Mouse (Mus musculus) bone marrow macrophage, adult 2 months (primary cell): ENCODE data around the gene Map2k1. TPM values are rescaled to one million over a fixed set of nuclear protein-coding genes. Genes with fewer than 3 reads are reported as not detected.
"Not testable (repeated sequence)": the region's sequence is repeated elsewhere in the genome, so short reads cannot be mapped to it uniquely, and the experiment has no call there.

Experiments used
- H3K27ac ChIP-seq: 2 replicates; pipeline ENCODE4 v1.5.1; 2012; ENCODE audit warnings: low read depth, low read length; ENCODE audit not compliant: insufficient read depth
- H3K4me1 ChIP-seq: 2 replicates; pipeline ENCODE4 v1.6.1; 2012; ENCODE audit warnings: low read length; ENCODE audit not compliant: control insufficient read depth, insufficient read depth
- H3K4me3 ChIP-seq: 2 replicates; pipeline ENCODE4 v1.5.1; 2012; ENCODE audit warnings: mild to moderate bottlenecking, low read length, moderate library complexity; ENCODE audit not compliant: insufficient read depth
- CTCF ChIP-seq: IDR thresholded peaks from 2 replicates; pipeline ENCODE4 v1.5.1; 2012; ENCODE audit warnings: low read depth, mild to moderate bottlenecking, low read length, moderate library complexity
- POLR2A ChIP-seq: IDR thresholded peaks from 2 replicates; pipeline ENCODE4 v1.6.1; 2012; ENCODE audit warnings: mild to moderate bottlenecking, low read depth, low read length, borderline replicate concordance
- polyA plus RNA-seq: library from polyadenylated mRNA; stranded (reverse); fragments of >200 nt; gene quantifications from 2 replicates; pipeline ENCODE4 v1.2.4, GENCODE M21; 2012; ENCODE audit not compliant: missing spikeins, insufficient read depth, insufficient read length

Map2k1 gene
- polyA plus RNA-seq, 1 experiment: 79.9 TPM

DNA sequence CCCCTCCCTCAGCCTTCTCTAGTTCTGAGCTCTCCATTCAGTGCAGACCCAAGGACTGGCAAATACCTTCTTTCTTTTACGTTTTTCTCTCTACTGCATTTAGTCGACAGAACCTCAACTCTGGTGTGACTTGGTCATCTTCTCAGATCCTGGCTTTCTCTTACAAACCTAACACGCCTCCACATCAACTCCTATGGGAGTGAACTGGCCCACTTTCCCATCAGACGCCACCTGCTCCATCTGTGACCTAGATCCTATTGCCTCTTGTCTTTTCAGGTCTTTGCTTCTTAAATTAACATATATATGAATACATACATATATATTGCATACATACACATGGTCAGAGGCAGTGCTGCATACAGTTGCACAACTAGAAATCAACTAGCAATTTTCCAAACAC is 20.3 kb upstream of the Map2k1 start:
- TF ChIP-seq CTCF (no peak), POLR2A (no peak)
- Histone ChIP-seq H3K4me3 (no peak overlapping the region), H3K27ac (no peak overlapping the region), H3K4me1 (no peaks in the 10 kb centered on the region)

GRCm38 (mm10) chr9:64272611-64273010 is 19.2 kb upstream of the Map2k1 start:
- no peak for TF ChIP-seq POLR2A
- TF ChIP-seq CTCF: peak; percentile 34; the same call in 1 of the 2 replicates
- no peaks in the 10 kb centered on the region for H3K4me1 ChIP-seq
- no peak overlapping the region for H3K27ac ChIP-seq
- H3K4me3 ChIP-seq: no peak overlapping the region

DNA sequence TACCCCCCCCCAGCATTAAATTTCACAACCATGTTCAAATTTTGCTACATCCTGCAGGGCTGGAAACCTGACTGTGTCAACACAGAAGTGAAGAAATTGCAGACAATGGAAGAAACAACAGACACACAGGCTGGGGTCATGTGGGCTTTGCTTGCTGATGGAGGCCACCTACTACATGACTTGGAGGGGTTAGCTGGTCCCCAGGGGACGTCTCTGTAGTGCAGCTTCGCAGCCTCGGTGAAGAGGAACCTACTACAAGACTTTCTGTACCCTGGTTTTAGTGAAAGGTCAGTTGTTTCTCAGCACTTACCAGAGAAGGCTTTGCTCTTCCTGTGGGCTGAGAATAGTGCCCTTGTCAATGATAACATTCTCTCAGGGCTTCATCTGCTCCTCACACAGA is 17.8 kb upstream of the Map2k1 start:
- H3K4me1 ChIP-seq: no peaks in the 10 kb centered on the region
- TF ChIP-seq POLR2A (no peak), CTCF (no peak)
- no peak overlapping the region for H3K27ac ChIP-seq
- H3K4me3 ChIP-seq: no peak overlapping the region

DNA sequence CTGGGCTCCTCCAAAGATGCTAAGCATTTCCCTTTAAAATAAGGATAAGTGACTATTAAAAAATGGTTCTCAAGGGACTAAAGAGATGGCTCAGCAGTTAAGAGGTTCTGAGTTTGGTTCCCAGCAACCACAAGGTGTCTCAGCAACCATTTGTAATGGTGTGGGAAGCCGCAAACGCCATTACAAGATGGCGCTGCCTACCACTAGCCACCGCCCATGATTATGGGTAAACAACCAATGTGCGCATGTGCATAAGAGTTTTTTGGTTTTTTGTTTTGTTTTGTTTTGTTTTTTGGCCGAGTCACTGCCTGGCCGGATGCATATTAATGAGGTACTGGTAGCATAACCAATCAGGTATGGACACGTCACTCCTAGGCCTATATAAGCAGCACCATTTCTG is 15.4 kb upstream of the Map2k1 start:
- not testable (repeated sequence) for H3K27ac ChIP-seq, H3K4me3 ChIP-seq, H3K4me1 ChIP-seq

DNA sequence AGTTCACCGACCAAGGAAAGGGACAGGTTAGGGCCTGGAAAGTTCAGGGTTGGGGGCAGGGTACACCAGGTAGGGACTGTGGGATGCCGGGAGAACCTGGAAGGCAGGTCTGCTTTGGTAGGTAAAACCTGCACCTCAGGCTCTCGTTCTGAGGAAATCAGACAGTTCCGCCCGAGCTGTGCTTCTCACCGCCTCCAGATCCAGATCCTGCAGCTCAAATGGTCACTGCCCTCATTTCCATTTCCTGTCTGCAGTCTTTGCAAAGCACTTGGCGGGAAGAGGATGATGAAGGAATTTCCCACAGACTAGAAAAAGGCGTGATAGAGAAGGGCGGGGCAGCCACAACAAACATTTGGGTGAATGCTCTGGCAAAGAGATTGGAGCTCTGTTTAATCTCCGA is 14.8 kb upstream of the Map2k1 start:
- Histone ChIP-seq H3K4me3 (no peak overlapping the region), H3K4me1 (no peaks in the 10 kb centered on the region), H3K27ac (no peak overlapping the region)
- TF ChIP-seq CTCF (no peak), POLR2A (no peak)

DNA sequence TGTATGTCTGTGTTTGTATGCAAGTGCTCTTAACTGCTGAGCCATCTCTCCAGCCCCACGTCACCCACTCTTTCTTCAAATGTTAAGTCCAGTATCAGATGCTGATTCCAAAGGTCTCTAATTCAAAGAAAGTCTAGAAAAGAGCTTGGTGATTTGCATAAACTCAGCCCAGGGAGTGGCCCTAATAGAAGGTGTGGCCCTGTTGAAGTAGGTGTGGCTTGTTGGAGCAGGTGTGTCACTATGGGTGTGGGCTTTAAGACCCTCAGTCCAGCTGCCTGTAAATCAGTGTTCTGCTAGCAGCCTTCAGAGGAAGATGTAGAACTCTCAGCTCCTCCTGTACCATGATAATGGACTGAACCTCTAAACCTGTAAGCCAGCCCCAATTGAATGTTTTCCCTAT is 13.8 kb upstream of the Map2k1 start:
- H3K27ac ChIP-seq: no peak overlapping the region
- H3K4me1 ChIP-seq: no peaks in the 10 kb centered on the region
- no peak for TF ChIP-seq CTCF
- H3K4me3 ChIP-seq: no peak overlapping the region

DNA sequence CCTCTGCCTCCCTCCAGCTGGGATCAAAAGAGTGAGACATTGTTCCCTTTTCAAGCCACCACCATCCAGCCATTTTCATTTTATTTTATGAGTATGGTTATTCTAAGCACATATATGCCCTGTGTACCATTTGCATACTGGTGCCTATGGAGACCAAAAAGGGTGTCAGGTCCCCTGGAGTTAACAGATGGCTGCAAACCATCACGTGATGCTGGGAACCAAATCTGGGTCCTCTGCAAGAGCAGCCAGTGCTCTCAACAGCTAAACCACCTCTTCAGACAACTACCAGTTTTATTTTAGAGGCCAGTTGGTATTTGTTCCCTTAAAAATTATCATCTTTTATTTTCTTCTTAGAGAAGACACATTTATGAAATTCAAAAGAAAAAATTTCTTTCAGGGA is 11.4 kb upstream of the Map2k1 start:
- no peak overlapping the region for H3K4me3 ChIP-seq
- 0 out of 2 replicates have a peak, but pooled peaks cover 2% of the 10 kb centered on the region for H3K4me1 ChIP-seq
- H3K27ac ChIP-seq: no peak overlapping the region
- no peak for TF ChIP-seq POLR2A
- TF ChIP-seq CTCF: no peak

- Histone ChIP-seq H3K4me3 (no peak overlapping the region), H3K4me1 (0 out of 2 replicates have a peak, but pooled peaks cover 2% of the 10 kb centered on the region), H3K27ac (no peak overlapping the region)
- TF ChIP-seq POLR2A: no peak
- no peak for TF ChIP-seq CTCF
Measured at GRCm38 (mm10) chr9:64261023-64261422, 7.6 kb upstream of the Map2k1 start.

GRCm38 (mm10) chr9:64259906-64260305 is 6.5 kb upstream of the Map2k1 start:
- Histone ChIP-seq H3K4me1 (0 out of 2 replicates have a peak, but pooled peaks cover 2% of the 10 kb centered on the region), H3K27ac (no peak overlapping the region), H3K4me3 (no peak overlapping the region)
- TF ChIP-seq CTCF: no peak
- TF ChIP-seq POLR2A: no peak

DNA sequence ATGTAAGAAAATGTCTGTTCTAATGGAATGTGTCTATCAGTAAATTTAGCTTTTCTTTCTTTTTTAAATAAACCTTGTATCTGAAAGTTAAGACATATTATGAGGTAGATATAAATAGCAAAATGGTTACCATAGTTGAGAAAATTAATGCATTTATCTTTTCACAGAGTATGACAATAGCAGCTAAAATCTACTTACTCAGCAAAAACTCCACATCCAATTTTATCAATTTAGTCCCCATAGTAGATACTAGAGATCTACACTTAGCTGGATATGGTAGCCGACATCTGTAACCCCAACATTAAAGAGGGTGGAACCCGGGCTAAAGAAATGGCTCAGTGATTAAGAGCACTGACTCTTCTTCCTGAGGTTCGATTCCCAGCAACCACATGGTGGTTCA is 2.8 kb upstream of the Map2k1 start:
- peaks cover 13% of the 10 kb centered on the region for H3K4me1 ChIP-seq
- H3K27ac ChIP-seq: no peak overlapping the region
- TF ChIP-seq POLR2A (no peak), CTCF (no peak)
- H3K4me3 ChIP-seq: no peak overlapping the region

DNA sequence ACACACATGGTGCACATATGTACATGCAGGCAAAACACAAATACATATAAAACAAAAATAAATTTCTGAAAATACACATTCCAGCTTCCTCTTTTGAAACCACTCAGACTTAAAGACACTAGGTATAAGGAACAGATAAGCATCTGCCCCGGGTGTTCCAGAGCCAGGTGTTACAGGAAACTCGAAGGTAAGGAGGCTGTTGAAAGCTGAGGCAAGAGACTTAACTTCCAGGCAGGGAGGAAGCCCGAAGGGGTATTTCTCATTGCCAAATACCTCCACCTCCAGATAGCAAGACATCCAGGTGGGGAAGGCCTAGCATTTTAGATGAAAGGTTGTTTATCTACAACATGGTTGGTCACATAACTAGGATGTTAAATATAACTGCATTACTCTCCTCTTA is 2.0 kb upstream of the Map2k1 start:
- TF ChIP-seq CTCF (no peak), POLR2A (no peak)
- Histone ChIP-seq H3K4me1 (peaks cover 19% of the 10 kb centered on the region), H3K4me3 (no peak overlapping the region)

More for the DNA sequence above, 2.0 kb upstream of the Map2k1 start:
- no peak overlapping the region for H3K27ac ChIP-seq
